Mouse (Mus musculus) forebrain, embryonic 14.5 days (tissue): ENCODE measurements around the gene Mapkap1. TPM values are rescaled to one million over a fixed set of nuclear protein-coding genes. Genes with fewer than 3 reads are reported as not detected.

Experiments used
- ATAC-seq: fragments of 200-750 bp; cut with Nextera tagmentation; 2 replicates; pipeline ENCODE4 v1.8.0; 2017; ENCODE audit warnings: mild to moderate bottlenecking, moderate library complexity
- DNase-seq: peaks from one replicate; pipeline ENCODE4 v3.0.0-alpha.2; 2015; ENCODE audit warnings: low spot score
- H3K27ac ChIP-seq: fragments of 300-500 bp; sonication (generic); 2 replicates; pipeline ENCODE4 v1.5.1; 2014; ENCODE audit warnings: low read depth, mild to moderate bottlenecking, control low read depth, low read length, moderate library complexity
- H3K27me3 ChIP-seq: fragments of 300-500 bp; sonication (generic); replicated peaks from 2 replicates; pipeline ENCODE4 v1.6.1; 2014; ENCODE audit warnings: low read length, control low read depth, mixed read lengths; ENCODE audit not compliant: control insufficient read depth, insufficient read depth
- H3K36me3 ChIP-seq: fragments of 300-500 bp; sonication (generic); 2 replicates; pipeline ENCODE4 v1.6.1; 2014; ENCODE audit warnings: low read length, control low read depth; ENCODE audit not compliant: control insufficient read depth, insufficient read depth
- H3K4me1 ChIP-seq: fragments of 300-500 bp; sonication (generic); 2 replicates; pipeline ENCODE4 v1.6.1; 2014; ENCODE audit warnings: antibody characterized with exemption, low read length, control low read depth; ENCODE audit not compliant: control insufficient read depth, insufficient read depth
- H3K4me2 ChIP-seq: fragments of 300-500 bp; sonication (generic); 2 replicates; pipeline ENCODE4 v1.6.1; 2014; ENCODE audit warnings: mild to moderate bottlenecking, control low read depth, low read length
- H3K4me3 ChIP-seq: fragments of 300-500 bp; sonication (generic); 2 replicates; pipeline ENCODE4 v1.5.1; 2014; ENCODE audit warnings: low read depth, low read length, control low read depth
- H3K9ac ChIP-seq: fragments of 300-500 bp; sonication (generic); 2 replicates; pipeline ENCODE4 v1.6.1; 2014; ENCODE audit warnings: mild to moderate bottlenecking, low read length, control low read depth, moderate library complexity
- H3K9me3 ChIP-seq: fragments of 300-500 bp; sonication (generic); replicated peaks from 2 replicates; pipeline ENCODE4 v1.6.1; 2016; ENCODE audit warnings: low read length, control low read depth, mixed read lengths; ENCODE audit not compliant: control insufficient read depth
- WGBS: fragments of 180-500 bp; shearing (Covaris S2); extraction: QIAGEN DNeasy Blood & Tissue Kit; methylation state at CpG from one replicate; pipeline ENCODE4 v1.1.7; 2014; 5-methylcytosine and 5-hydroxymethylcytosine counted together
- polyA plus RNA-seq: library from polyadenylated mRNA; unstranded; fragments of >200 nt; fragmentation: Nextera tagmentation; extraction: Ambion mirVana; gene quantifications from 2 replicates; pipeline ENCODE4 v1.2.1, GENCODE M21; 2014

Gene Mapkap1
- polyA plus RNA-seq, 1 experiment from 2014 or later = 105 TPM

DNA sequence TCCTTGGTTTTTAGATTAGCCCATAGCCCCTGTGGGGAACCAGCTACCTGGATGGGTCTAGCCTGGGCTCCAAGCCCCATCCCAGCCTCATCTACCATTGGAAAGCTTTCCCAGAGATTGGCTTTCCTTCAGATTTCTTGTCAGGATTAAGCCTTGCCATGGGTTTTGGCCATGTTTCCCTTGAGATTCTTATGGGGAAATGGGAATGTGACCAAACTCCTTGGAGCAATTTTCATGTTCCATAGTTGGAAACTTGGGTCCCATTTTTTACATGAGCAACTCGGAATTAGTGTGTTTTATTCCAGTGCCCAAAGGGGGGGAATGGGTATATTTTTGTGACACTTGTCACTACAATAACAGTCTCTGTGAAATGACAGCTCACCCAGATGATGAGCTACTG, 125.8 kb downstream of the Mapkap1 start:
- Histone ChIP-seq H3K27ac (peak overlapping the region; percentile 17; the same call in 1 of the 2 replicates), H3K9ac (no peak overlapping the region), H3K27me3 (no peaks in the 10 kb centered on the region), H3K9me3 (no peaks in the 10 kb centered on the region), H3K36me3 (no peaks in the 10 kb centered on the region), H3K4me3 (no peak overlapping the region), H3K4me2 (no peak overlapping the region), H3K4me1 (peaks cover 29% of the 10 kb centered on the region)
- DNase-seq = peak; percentile 57
- ATAC-seq = no peak
- 73% methylated on average over 1 of the region's 1 CpGs for WGBS

DNA sequence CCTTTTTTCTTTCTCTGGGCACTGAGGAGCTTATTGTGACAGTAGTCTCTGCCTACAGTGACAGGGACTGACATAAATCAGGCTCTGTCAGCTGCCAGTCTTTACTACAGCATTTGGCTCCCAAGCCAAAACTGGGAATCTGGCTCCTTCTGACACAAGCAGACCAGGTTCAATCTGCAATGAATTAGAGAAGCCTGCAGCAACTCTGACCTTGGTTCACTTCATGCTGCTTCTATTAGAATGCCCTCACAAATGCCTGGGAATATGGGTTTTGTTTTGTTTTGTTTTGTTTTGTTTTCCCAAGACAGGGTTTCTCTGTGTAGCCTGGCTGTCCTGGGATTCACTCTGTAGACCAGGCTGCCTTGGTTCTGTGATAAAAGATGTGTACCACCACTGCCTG, 126.7 kb downstream of the Mapkap1 start:
- Histone ChIP-seq H3K9me3 (no peaks in the 10 kb centered on the region), H3K9ac (no peak overlapping the region), H3K27ac (no peak overlapping the region), H3K4me2 (no peak overlapping the region), H3K36me3 (no peaks in the 10 kb centered on the region), H3K27me3 (no peaks in the 10 kb centered on the region), H3K4me3 (no peak overlapping the region), H3K4me1 (peaks cover 26% of the 10 kb centered on the region)
- ATAC-seq (no peak), DNase-seq (peak; percentile 38)

DNA sequence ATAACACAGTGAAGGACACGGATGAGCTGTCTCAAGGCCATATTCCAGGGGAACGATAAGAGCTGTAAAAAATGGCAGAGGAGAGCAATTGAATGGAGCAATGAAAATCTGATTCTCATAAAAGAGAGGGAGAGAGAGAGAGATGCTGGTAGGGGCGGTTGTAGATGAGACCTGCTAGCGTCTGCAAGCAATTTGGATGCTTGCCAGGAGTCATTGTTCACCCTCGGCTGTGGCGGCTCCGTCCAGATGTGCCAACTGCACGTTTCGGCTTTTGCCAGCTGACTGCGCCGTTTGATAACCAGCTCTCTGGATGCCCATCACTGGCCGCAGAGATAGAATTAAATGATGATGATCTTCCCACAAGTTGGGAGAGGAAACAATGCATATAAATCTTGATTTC, 128.4 kb downstream of the Mapkap1 start:
- Histone ChIP-seq H3K4me1 (peaks cover 24% of the 10 kb centered on the region), H3K4me2 (peak overlapping the region; percentile 24; the same call in 1 of the 2 replicates), H3K27ac (no peak overlapping the region), H3K4me3 (no peak overlapping the region), H3K36me3 (no peaks in the 10 kb centered on the region), H3K9me3 (no peaks in the 10 kb centered on the region), H3K9ac (no peak overlapping the region), H3K27me3 (no peaks in the 10 kb centered on the region)
- ATAC-seq (peak; percentile 45; the same call in 1 of the 2 replicates), DNase-seq (peak; percentile 83)
- 16% methylated on average over 12 of the region's 12 CpGs for WGBS

DNA sequence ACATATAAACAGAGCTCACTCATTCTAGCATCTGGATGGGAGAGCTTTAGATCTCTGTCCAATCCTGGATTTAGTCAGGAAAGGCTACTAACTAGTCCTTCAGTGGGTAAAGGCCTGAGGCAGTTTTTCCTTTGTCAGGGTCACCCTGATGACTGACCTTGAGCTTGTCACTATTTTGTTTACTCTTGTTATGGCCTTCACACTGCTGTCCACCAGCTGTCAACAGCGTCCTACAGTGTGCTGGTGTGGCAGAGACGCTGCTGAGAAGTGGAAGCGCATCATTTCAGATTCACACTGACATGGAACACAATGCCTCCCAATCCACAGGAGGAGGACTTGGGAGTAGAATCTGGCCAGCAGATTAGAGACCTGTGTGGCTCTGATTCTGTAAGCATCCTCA, 130.8 kb downstream of the Mapkap1 start:
- Histone ChIP-seq H3K9ac (no peak overlapping the region), H3K9me3 (no peaks in the 10 kb centered on the region), H3K4me1 (peaks cover 14% of the 10 kb centered on the region), H3K27ac (no peak overlapping the region), H3K4me3 (no peak overlapping the region), H3K27me3 (no peaks in the 10 kb centered on the region), H3K4me2 (no peak overlapping the region), H3K36me3 (no peaks in the 10 kb centered on the region)
- ATAC-seq (no peak), DNase-seq (no peak)
- WGBS = 93% methylated on average over 3 of the region's 3 CpGs

DNA sequence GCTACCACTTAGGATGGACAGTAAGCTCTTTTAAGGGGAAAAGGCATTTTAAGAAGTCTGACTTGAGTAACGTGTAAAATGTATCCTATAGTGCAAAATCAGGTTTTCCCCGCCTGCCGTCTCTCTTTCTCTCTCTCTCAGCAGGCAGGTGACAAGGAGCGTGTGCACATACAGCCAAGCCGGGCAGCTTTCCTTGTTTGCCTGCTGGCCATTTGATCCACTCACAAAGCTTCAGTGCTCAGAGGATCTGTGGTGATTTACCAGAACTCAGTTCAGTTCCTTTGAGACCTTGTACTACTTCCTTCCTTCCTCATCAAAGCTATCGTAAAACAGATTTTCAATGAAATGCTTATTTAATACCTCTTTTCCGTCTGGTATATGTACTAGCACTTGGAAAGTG, 137.0 kb downstream of the Mapkap1 start:
- Histone ChIP-seq H3K27ac (no peak overlapping the region), H3K4me3 (no peak overlapping the region), H3K36me3 (no peaks in the 10 kb centered on the region), H3K27me3 (no peaks in the 10 kb centered on the region), H3K4me2 (no peak overlapping the region), H3K4me1 (peaks cover 17% of the 10 kb centered on the region; the same call in 1 of the 2 replicates), H3K9ac (no peak overlapping the region; the same call in 1 of the 2 replicates), H3K9me3 (no peaks in the 10 kb centered on the region)
- DNase-seq (no peak), ATAC-seq (no peak)
- 41% methylated on average over 7 of the region's 7 CpGs for WGBS

DNA sequence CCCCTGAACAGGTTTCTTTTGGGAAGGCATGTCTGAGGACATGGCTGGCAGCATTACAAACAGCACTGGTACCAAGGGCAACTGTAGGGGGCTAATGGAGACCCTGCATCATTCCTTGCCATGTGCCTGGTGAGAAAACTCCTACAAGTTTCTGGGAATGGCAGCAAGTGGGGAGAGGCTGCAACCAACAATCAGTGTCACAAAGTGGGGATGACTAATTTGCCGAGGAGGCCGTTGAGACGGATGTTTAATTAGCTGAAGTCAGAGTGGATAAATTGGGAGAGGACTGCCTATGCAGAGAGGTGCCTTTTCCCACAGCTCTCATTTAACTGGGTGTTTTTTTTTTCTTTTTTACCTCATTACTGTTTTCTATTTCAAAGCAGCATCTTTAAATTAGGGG, 137.4 kb downstream of the Mapkap1 start:
- DNase-seq (peak; percentile 50), ATAC-seq (no peak)
- Histone ChIP-seq H3K27me3 (no peaks in the 10 kb centered on the region), H3K36me3 (no peaks in the 10 kb centered on the region), H3K4me3 (no peak overlapping the region), H3K27ac (no peak overlapping the region), H3K4me2 (no peak overlapping the region), H3K9ac (no peak overlapping the region; the same call in 1 of the 2 replicates), H3K4me1 (peaks cover 17% of the 10 kb centered on the region; the same call in 1 of the 2 replicates), H3K9me3 (no peaks in the 10 kb centered on the region)
- WGBS = 4% methylated on average over 3 of the region's 3 CpGs

DNA sequence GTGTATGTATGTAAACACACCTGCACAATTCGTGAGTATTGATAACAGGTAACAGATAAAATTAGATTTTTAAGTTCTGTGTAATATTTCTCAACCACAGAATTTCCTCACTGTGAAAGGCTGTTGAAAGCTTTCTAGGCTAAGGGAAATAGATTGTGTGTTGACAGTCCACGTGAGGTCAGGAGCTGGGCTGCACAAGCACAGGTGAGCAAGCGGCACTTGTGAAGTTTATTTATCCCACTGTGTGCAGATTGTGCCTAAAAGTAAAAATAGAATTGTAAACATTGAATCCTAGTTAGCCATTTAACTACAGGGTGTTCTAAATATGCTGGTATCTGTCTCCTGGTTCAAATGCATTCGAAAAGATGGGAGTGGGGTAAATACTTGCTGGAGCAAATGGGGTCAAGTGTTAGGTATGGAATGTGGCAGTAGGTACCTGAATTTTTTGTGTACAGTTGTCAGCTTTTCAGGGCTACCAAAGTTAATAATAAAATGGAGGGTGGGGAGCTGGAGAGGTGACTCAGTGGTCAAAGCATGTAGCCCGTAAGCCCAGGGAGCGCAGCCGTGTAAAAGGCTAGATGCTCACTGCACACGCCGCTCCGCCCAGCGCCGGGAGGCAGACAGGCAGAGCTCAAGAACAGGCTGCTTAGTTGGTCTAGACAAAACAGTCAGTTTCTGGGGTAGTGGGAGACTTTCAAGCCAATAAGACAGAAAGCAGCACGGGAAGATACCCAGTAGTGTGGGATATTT, 138.2 kb downstream of the Mapkap1 start:
- 92% methylated on average over 13 of the region's 13 CpGs for WGBS
- DNase-seq = no peak
- Histone ChIP-seq H3K4me3 (no peak overlapping the region), H3K36me3 (no peaks in the 10 kb centered on the region), H3K4me2 (no peak overlapping the region), H3K27ac (no peak overlapping the region), H3K9ac (no peak overlapping the region), H3K9me3 (no peaks in the 10 kb centered on the region), H3K27me3 (no peaks in the 10 kb centered on the region), H3K4me1 (peaks cover 17% of the 10 kb centered on the region; the same call in 1 of the 2 replicates)
- ATAC-seq = no peak

DNA sequence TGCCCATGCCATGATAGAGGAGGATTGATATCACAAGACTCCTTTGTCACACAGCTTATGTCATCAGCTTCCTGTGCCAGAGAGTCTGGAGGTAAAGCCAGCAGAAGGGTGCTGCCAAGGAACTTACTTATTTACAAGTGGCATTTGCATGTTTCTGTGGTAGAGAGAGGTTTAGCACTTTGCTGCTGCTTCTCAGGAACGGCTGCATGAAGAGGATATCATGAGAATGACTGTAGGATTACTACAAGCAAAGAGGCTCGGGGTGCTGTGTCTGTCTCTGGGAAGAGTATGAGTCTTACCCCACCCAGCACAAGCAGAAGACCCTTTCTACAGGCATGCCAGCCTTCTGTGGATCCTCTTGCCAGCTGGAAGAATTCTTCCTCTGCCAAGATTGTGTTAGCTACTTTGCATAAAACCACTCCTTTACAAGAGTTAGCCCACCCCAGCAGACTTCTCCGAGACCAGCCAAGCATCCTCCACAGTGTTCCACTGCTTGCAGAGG, 139.7 kb downstream of the Mapkap1 start:
- ATAC-seq (peak; percentile 89), DNase-seq (peak; percentile 88)
- peaks cover 17% of the 10 kb centered on the region; the same call in 1 of the 2 replicates for H3K4me1 ChIP-seq
- no peaks in the 10 kb centered on the region for H3K36me3 ChIP-seq
- no peak overlapping the region for H3K4me3 ChIP-seq
- H3K9me3 ChIP-seq = no peaks in the 10 kb centered on the region
- H3K9ac ChIP-seq = no peak overlapping the region
- H3K4me2 ChIP-seq = no peak overlapping the region
- 47% methylated on average over 3 of the region's 3 CpGs for WGBS
- no peak overlapping the region for H3K27ac ChIP-seq
- H3K27me3 ChIP-seq = no peaks in the 10 kb centered on the region

DNA sequence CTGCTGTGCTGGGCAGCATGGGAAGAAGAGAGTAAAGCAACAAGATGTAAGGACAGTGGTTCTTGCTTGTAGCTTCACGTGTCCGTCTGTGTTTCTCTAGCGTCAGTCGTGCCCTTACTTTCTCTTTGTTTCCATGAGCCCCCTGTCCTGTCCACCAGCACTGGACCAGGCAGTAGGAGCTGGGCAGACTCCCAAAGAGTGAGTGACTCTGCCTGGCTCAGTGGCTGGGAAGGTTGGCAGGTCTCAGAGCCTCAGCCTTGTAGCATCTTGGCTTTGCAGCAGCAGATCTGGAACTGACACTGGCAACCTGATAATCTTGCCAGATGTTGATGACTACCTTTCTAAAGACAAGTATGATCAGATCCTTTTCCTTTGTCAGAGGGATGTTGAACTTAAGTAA, 140.9 kb downstream of the Mapkap1 start:
- Histone ChIP-seq H3K9me3 (no peaks in the 10 kb centered on the region), H3K4me1 (peaks cover 17% of the 10 kb centered on the region; the same call in 1 of the 2 replicates), H3K27me3 (no peaks in the 10 kb centered on the region), H3K4me2 (no peak overlapping the region), H3K36me3 (no peaks in the 10 kb centered on the region), H3K27ac (no peak overlapping the region), H3K9ac (no peak overlapping the region), H3K4me3 (no peak overlapping the region)
- 88% methylated on average over 4 of the region's 4 CpGs for whole genome bisulfite sequencing
- DNase-seq (no peak), ATAC-seq (no peak)
